Mouse (Mus musculus): ENCODE results near the gene Traip. TPM values are rescaled to one million over a fixed set of nuclear protein-coding genes. Genes with fewer than 3 reads are reported as not detected.

Gene Traip
- polyA plus RNA-seq, 1 experiment from 2014 or later = 31.5 TPM

- H3K4me1 ChIP-seq = 0 out of 2 replicates have a peak, but pooled peaks cover 3% of the 10 kb centered on the region
- H3K9ac ChIP-seq = no peak overlapping the region
- H3K36me3 ChIP-seq = peaks cover 12% of the 10 kb centered on the region
- H3K9me3 ChIP-seq = no peaks in the 10 kb centered on the region
- no peak overlapping the region for H3K4me2 ChIP-seq
- no peak for ATAC-seq (ENCODE audit: borderline replicate concordance, extremely low read depth, low FRiP score, low TSS enrichment)
- H3K4me3 ChIP-seq = no peak overlapping the region
- 83% methylated on average over 3 of the region's 3 CpGs for WGBS
- no peaks in the 10 kb centered on the region for H3K27me3 ChIP-seq
- H3K27ac ChIP-seq = no peak overlapping the region
Measured at GRCm38 (mm10) chr9:108017127-108017526, 67.2 kb downstream of the Traip start.

DNA sequence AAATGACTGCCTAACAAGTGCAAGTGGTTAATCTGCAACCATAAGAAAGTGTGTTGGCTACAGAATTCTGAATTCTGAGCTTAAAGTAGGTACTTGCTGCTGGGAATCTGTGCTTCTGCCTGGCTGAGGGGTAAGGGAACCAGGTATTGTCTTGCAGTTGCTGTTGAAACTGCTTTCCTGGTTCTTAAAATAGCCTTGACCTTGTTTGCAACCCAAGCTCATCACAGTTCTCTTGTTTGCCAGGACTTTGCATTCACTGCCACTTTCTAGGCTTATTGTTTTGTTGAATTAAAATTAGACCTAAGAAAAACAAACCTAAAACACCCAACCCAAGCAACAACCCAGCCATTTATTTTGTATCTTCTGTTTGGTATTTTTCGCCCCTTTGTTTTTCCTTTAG is 70.8 kb downstream of the Traip start:
- peaks cover 21% of the 10 kb centered on the region for H3K36me3 ChIP-seq
- H3K27ac ChIP-seq = no peak overlapping the region

More for the DNA sequence above, 70.8 kb downstream of the Traip start:
- ATAC-seq (ENCODE audit: borderline replicate concordance, extremely low read depth, low FRiP score, low TSS enrichment) = no peak
- 89% methylated on average over 1 of the region's 1 CpGs for WGBS
- Histone ChIP-seq H3K9me3 (no peaks in the 10 kb centered on the region), H3K4me3 (no peak overlapping the region), H3K27me3 (no peaks in the 10 kb centered on the region), H3K9ac (no peak overlapping the region), H3K4me2 (no peak overlapping the region), H3K4me1 (0 out of 2 replicates have a peak, but pooled peaks cover 3% of the 10 kb centered on the region)

Other genes with a start within 250 kb of the Traip start
- 12.3 and 13.7 TPM in 2 replicates for gene Sema3f, start 239.7 kb upstream of the Traip start, polyA plus RNA-seq (2015; fragmentation: Nextera tagmentation; extraction: Ambion mirVana)
- gene Rbm5, start 179.1 kb upstream of the Traip start, polyA plus RNA-seq (2015; fragmentation: Nextera tagmentation; extraction: Ambion mirVana) = 188 and 202 TPM in 2 replicates
- gene Rbm6, start 76.9 kb upstream of the Traip start, polyA plus RNA-seq (2015; fragmentation: Nextera tagmentation; extraction: Ambion mirVana) = 68.7 and 74.0 TPM in 2 replicates
- 11.0 and 12.6 TPM in 2 replicates for gene Mon1a, start 62.0 kb upstream of the Traip start, polyA plus RNA-seq (2015; fragmentation: Nextera tagmentation; extraction: Ambion mirVana)
- gene Mst1r, start 43.3 kb upstream of the Traip start, polyA plus RNA-seq (2015; fragmentation: Nextera tagmentation; extraction: Ambion mirVana) = 4.4 TPM in 2 replicates
- gene Actl11, start 21.7 kb upstream of the Traip start, polyA plus RNA-seq (2015; fragmentation: Nextera tagmentation; extraction: Ambion mirVana) = not detected in 2 replicates
- 2.8 and 3.1 TPM in 2 replicates for gene Camkv, start 14.5 kb upstream of the Traip start, polyA plus RNA-seq (2015; fragmentation: Nextera tagmentation; extraction: Ambion mirVana)
- gene Uba7, start 25.4 kb downstream of the Traip start, polyA plus RNA-seq (2015; fragmentation: Nextera tagmentation; extraction: Ambion mirVana) = 22.3 and 22.8 TPM in 2 replicates
- gene Gm20661, start 32.9 kb downstream of the Traip start, polyA plus RNA-seq (2015; fragmentation: Nextera tagmentation; extraction: Ambion mirVana) = 3.5 and 3.6 TPM in 2 replicates
- gene Inka1, start 35.7 kb downstream of the Traip start, polyA plus RNA-seq (2015; fragmentation: Nextera tagmentation; extraction: Ambion mirVana) = 68.7 and 76.6 TPM in 2 replicates
- 5.2 and 6.1 TPM in 2 replicates for gene Cdhr4, start 42.4 kb downstream of the Traip start, polyA plus RNA-seq (2015; fragmentation: Nextera tagmentation; extraction: Ambion mirVana)
- gene Gm20662, start 46.2 kb downstream of the Traip start, polyA plus RNA-seq (2015; fragmentation: Nextera tagmentation; extraction: Ambion mirVana) = 0.44 and 0.72 TPM in 2 replicates
- gene Ip6k1, start 52.4 kb downstream of the Traip start, polyA plus RNA-seq (2015; fragmentation: Nextera tagmentation; extraction: Ambion mirVana) = 49.4 and 53.7 TPM in 2 replicates
- 28.6 and 30.9 TPM in 2 replicates for gene Gmppb, start 99.1 kb downstream of the Traip start, polyA plus RNA-seq (2015; fragmentation: Nextera tagmentation; extraction: Ambion mirVana)
- 2.5 and 2.9 TPM in 2 replicates for gene Amigo3, start 103.0 kb downstream of the Traip start, polyA plus RNA-seq (2015; fragmentation: Nextera tagmentation; extraction: Ambion mirVana)
- gene Mst1, start 130.3 kb downstream of the Traip start, polyA plus RNA-seq (2015; fragmentation: Nextera tagmentation; extraction: Ambion mirVana) = 0.25 and 0.35 TPM in 2 replicates
- 22.3 and 28.4 TPM in 2 replicates for gene Rnf123, start 133.2 kb downstream of the Traip start, polyA plus RNA-seq (2015; fragmentation: Nextera tagmentation; extraction: Ambion mirVana)
- 57.8 and 59.1 TPM in 2 replicates for gene Apeh, start 144.5 kb downstream of the Traip start, polyA plus RNA-seq (2015; fragmentation: Nextera tagmentation; extraction: Ambion mirVana)
- 0.19 and 0.34 TPM in 2 replicates for gene Bsn, start 240.2 kb downstream of the Traip start, polyA plus RNA-seq (2015; fragmentation: Nextera tagmentation; extraction: Ambion mirVana)

Measured in lung, embryonic 15.5 days (tissue).